Mouse (Mus musculus): Measurements from ENCODE around the gene Slc44a1. TPM values are rescaled to one million over a fixed set of nuclear protein-coding genes. Genes with fewer than 3 reads are reported as not detected.
A peak's percentile ranks its signal among the peaks of the same experiment; 100 is the strongest.

Gene Slc44a1
- total RNA-seq, 2 experiments from 2014 or later = 15.8 to 17.7 TPM

- no peak overlapping the region for H3K4me3 ChIP-seq
- TF ChIP-seq CTCF (IDR thresholded peaks at IDR 0.05) = no peak
- DNase-seq = no peak
- H3K27ac ChIP-seq = no peak overlapping the region
- intact Hi-C loops (cut with DNase I) = no loop called here
These were observed 28.0 kb upstream of the Slc44a1 start for GRCm38 (mm10) chr4:53411958-53412870.

DNA sequence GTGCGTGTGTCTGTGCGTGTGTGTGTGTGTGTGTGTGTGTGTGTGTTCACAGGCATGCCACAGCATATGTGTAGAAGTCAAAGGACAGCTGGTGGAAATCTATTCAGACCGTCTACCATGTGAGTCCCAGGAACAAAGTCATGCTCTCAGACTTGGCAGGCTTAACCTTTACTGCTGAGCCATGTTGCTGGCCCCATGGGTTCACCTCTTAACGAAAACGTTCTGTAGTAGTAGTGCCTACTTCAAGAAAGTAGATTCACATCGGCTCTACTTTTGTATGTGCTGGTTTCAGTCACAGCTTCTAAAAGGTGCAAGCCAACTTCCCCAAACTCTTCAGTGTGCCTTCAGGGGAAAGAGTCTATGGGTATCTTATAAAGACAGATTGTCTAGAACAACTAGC, 27.2 kb upstream of the Slc44a1 start:
- H3K4me3 ChIP-seq = no peak overlapping the region
- no peak overlapping the region for H3K27ac ChIP-seq
- intact Hi-C loops (cut with DNase I) = no loop called here
- no peak for TF ChIP-seq CTCF (IDR thresholded peaks at IDR 0.05)
- no peak for DNase-seq

DNA sequence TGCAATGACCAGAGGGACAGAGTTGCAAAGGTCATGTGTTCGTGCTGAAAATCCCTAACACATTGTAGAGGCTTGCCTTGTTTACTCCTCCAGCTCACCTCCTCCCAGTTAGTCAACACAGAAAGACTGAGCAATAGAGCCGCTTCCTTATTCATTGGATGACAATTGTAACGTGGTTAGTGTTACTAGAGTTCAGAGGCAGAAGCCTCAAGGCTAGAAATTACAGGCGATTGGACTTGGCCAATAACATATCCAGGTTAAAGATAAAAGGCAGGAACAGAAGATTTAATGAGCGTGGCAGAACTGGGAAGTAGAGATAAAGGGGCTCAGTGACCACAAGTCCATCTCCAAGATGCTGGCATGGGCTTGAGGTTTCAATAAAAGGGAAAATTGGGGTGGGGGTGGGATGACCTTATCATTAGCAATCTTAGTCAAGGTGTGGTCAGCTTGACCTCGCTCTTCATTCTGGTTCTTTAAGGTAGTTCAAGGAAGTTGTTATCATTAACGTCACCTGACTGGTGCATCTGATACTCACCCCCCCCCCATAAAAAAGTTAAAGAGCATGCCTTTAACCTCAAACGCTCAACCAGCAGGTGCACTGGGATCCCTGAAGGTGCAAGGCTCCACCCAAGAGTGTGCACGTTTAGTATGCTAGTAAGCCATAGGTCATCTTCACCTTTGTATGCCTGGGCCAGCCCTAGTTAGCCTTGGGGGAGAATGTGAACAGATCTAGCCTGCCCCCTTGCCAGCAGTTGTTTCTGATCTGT, 26.0 kb upstream of the Slc44a1 start:
- no peak for DNase-seq
- Histone ChIP-seq H3K27ac (no peak overlapping the region), H3K4me3 (no peak overlapping the region)
- intact Hi-C loops (cut with DNase I) = no loop called here
- no peak for TF ChIP-seq CTCF (IDR thresholded peaks at IDR 0.05)

DNA sequence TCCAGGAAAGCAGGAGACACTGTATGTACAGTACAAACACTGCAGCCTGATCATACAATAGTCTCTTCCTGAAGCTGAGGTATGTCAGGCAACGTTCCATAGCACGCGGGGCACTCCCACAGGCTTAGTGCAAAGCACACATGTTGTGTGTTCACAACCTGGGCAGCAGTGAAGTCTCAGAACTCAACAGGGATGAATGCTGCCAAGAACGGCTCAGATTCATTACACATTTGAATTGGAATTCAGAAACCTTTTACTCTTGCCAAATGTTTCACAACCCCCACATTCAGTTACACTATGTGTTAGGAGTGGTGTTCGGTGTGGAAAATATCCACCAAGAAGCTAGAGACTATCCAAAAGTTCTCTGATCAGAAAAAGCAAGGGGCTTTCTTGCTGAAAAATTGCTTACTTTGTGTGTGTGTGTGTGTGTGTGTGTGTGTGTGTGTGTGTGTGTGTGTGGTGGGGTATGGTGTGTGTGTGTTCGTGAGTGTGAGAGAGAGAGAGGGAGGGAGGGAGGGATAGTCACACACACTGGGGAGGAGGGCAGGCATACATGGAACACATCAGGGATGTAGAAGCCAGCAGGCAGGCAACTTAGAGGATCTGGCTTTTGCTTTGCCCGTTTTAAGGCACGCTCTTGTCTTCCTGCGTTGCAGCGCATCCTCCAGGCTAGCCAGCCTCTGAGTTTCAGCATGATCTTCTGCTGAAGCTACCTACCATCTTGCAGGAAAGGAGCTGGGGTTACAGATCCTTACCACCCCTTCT, 24.2 kb upstream of the Slc44a1 start:
- intact Hi-C loops (cut with DNase I) = no loop called here
- Histone ChIP-seq H3K4me3 (no peak overlapping the region), H3K27ac (peak overlapping the region; percentile 81)
- peak; percentile 66 for DNase-seq
- no peak for TF ChIP-seq CTCF (IDR thresholded peaks at IDR 0.05)

- DNase-seq = peak; percentile 40
- H3K4me3 ChIP-seq = no peak overlapping the region
- intact Hi-C loops (cut with DNase I) = no loop called here
- no peak for TF ChIP-seq CTCF (IDR thresholded peaks at IDR 0.05)
- peak overlapping the region; percentile 81 for H3K27ac ChIP-seq
These were observed 23.3 kb upstream of the Slc44a1 start for GRCm38 (mm10) chr4:53416928-53417327.

DNA sequence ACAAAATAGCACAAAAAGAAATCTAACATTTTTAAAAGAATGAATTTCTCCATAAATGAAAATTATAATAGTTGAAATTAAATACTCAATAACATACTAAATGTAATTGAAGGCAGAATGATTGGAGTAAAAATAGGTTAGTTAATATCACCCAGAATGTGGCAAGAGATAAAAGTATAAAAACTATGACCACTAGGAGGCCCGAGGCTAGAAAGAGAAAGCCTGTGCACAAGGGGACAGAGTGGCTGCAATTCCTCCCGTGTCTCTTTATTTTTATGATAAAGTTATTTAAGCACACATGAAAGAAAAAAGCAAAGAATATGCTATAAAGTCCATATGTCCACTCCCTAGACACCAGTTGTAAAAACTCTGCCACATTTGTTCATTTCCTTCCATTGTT, 17.4 kb upstream of the Slc44a1 start:
- intact Hi-C loops (cut with DNase I) = no loop called here
- H3K27ac ChIP-seq = no peak overlapping the region
- no peak overlapping the region for H3K4me3 ChIP-seq
- no peak for DNase-seq
- peak; percentile 53 for TF ChIP-seq CTCF (IDR thresholded peaks at IDR 0.05)

DNA sequence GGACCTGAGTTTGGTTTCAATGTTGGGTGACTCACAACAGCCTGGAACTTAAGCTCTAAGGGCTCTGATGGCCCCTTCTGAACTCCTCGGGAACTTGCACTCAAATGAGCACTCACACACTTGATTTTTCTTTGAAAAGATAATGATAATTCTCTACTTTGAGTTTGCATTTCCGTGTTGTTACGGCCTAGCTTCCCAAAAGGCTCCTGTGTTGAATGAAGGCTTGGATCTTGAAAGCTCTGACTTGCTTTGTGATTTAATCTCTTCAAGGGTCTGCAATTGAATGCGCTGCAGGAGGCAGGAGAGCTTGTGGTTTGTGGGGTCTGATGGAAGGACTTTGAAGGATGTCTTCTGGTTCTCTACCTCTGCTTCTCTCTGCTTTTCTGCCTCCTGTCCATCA, 13.1 kb upstream of the Slc44a1 start:
- no peak for TF ChIP-seq CTCF (IDR thresholded peaks at IDR 0.05)
- intact Hi-C loops (cut with DNase I) = no loop called here

DNA sequence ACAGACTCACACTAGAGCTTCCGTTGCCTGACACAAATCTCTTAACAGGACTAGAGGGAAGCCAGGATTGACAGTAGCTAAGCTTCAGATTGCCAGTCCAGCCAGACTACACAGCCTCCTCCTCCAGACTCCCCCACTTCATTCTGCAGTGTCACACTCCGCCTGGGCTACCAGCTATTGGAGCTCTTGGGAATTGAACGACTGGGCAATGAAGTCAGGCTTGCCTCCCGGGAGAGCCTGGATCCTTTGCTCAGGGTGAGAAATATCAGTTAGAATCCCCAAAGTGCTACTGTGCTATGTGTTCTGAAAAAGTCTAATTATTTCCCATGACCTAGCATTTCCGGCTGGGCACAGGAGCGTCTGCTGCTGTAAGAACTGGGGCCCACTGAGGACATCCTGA, 9.7 kb upstream of the Slc44a1 start:
- intact Hi-C loops (cut with DNase I) = no loop called here
- no peak for TF ChIP-seq CTCF (IDR thresholded peaks at IDR 0.05)
- Histone ChIP-seq H3K27ac (no peak overlapping the region), H3K4me3 (no peak overlapping the region)
- DNase-seq = no peak

More for the DNA sequence above, 13.1 kb upstream of the Slc44a1 start:
- no peak overlapping the region for H3K27ac ChIP-seq
- no peak overlapping the region for H3K4me3 ChIP-seq
- no peak for DNase-seq

GRCm38 (mm10) chr4:53431585-53432234, 8.5 kb upstream of the Slc44a1 start:
- TF ChIP-seq CTCF (IDR thresholded peaks at IDR 0.05) = no peak
- no peak for DNase-seq
- H3K27ac ChIP-seq = no peak overlapping the region
- intact Hi-C loops (cut with DNase I) = no loop called here
- H3K4me3 ChIP-seq = no peak overlapping the region

- H3K27ac ChIP-seq = peak overlapping the region; percentile 98
- no peak overlapping the region for H3K4me3 ChIP-seq
- intact Hi-C loops (cut with DNase I) = no loop called here
- TF ChIP-seq CTCF (IDR thresholded peaks at IDR 0.05) = no peak
- peak; percentile 52 for DNase-seq
These were observed 3.0 kb upstream of the Slc44a1 start for GRCm38 (mm10) chr4:53437110-53437755.

DNA sequence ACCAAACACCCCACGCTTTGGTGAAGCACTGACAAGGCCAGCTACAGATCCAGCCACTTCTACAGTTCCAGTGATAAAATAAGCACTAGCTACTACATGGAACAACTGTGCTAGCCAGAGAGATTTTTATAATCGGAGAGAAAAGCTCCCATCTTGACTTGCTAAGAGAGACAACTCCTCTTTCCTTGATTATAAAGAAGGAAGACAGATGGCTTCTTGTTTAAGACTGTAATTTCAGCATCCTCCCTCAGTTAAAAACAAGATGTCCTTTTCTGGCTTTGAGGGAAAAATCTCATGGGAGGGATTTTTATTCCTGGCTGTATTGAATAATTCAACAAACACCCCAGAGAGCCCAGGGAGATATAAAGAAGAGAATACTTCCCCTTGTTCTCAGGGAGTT, 1.8 kb upstream of the Slc44a1 start:
- intact Hi-C loops (cut with DNase I) = no loop called here
- DNase-seq = no peak
- H3K4me3 ChIP-seq = no peak overlapping the region
- peak overlapping the region; percentile 98 for H3K27ac ChIP-seq
- TF ChIP-seq CTCF (IDR thresholded peaks at IDR 0.05) = no peak
